Mouse (Mus musculus): ENCODE data around the gene Gm43517.

The Gm43517 gene

GRCm38 (mm10) chr12:49417963-49418362 lies 33.0 kb downstream of the Gm43517 start:
- no peak for DNase-seq (ENCODE audit: low read depth)

Measured in c-Kit-positive CD71-positive TER-119-negative erythroid progenitor cells, embryonic 14.5 days (primary cell).